Mouse (Mus musculus): Measurements from ENCODE around the gene Gm3285.

Gene Gm3285

GRCm38 (mm10) chr10:77900126-77900525, 38.4 kb downstream of the Gm3285 start:
- DNase-seq (ENCODE audit: low read depth, low spot score) = no peak

GRCm38 (mm10) chr10:77900903-77901818, 39.4 kb downstream of the Gm3285 start:
- DNase-seq (ENCODE audit: low read depth, low spot score) = no peak

- no peak for DNase-seq (ENCODE audit: low read depth, low spot score)
These were observed 40.1 kb downstream of the Gm3285 start for GRCm38 (mm10) chr10:77901871-77902210.

GRCm38 (mm10) chr10:77902211-77902893, 40.6 kb downstream of the Gm3285 start, which contains the start of gene Lrrc3:
Gene Lrrc3 (minus strand): TSS chr10:77902536.
- peak; percentile 46 for DNase-seq (ENCODE audit: low read depth, low spot score)

GRCm38 (mm10) chr10:77902894-77903715, 41.3 kb downstream of the Gm3285 start:
- peak; percentile 56 for DNase-seq (ENCODE audit: low read depth, low spot score)

Data from embryo, embryonic 11.5 days (tissue).